Mouse (Mus musculus): ENCODE measurements around the gene Clip2.

DNA sequence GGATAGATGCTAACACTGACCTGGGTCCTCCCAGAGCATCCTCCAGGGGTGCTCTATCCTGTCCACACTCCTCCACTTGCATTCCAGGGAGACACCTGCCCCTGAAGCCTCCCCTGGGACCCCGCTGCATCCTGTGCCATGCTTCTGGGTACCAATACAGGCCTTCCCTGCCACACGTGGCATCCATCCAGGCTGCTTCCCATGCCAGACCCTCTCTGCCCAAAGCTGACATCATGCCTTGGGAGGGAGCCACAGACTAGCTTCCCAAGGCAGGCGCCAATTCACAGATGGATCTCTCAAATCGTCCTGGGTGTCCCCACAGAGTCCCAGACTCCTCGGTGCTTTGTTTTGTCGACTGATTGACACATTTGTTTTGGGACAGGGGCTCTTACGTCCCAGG is 21.4 kb downstream of the Clip2 start:
- TF ChIP-seq CTCF (IDR thresholded peaks at IDR 0.05; ENCODE audit: low read depth): no peak
- TF ChIP-seq EP300 (optimal IDR thresholded peaks at IDR 0.05): no peak

Measured in stomach, postnatal 0 days (tissue).